Mouse (Mus musculus) embryonic fibroblast, embryonic 13.5 days (primary cell): Measurements from ENCODE around the gene Dhx8. TPM values are rescaled to one million over a fixed set of nuclear protein-coding genes. Genes with fewer than 3 reads are reported as not detected.

Experiments
- H3K27ac ChIP-seq: 2 replicates; pipeline ENCODE4 v1.5.1; 2012; ENCODE audit warnings: low read length, control low read depth, inconsistent platforms; ENCODE audit not compliant: insufficient read depth
- H3K4me1 ChIP-seq: 2 replicates; pipeline ENCODE4 v1.6.1; 2011; ENCODE audit warnings: low read length; ENCODE audit not compliant: control insufficient read depth, insufficient read depth
- H3K4me3 ChIP-seq: 2 replicates; pipeline ENCODE4 v1.5.1; 2011; ENCODE audit warnings: mild to moderate bottlenecking, control low read depth, low read length; ENCODE audit not compliant: insufficient read depth
- CTCF ChIP-seq: IDR thresholded peaks from 2 replicates; pipeline ENCODE4 v1.5.1; 2011; ENCODE audit warnings: mild to moderate bottlenecking, control low read depth, low read length, moderate library complexity, borderline replicate concordance; ENCODE audit not compliant: insufficient read depth
- POLR2A ChIP-seq: IDR thresholded peaks from 2 replicates; pipeline ENCODE4 v1.6.1; 2011; ENCODE audit warnings: low read depth, mild to moderate bottlenecking, control low read depth, low read length, moderate library complexity
- polyA plus RNA-seq: library from polyadenylated mRNA; stranded (reverse); fragments of >200 nt; gene quantifications from 2 replicates; pipeline ENCODE4 v1.2.4, GENCODE M21; 2011; ENCODE audit warnings: low read depth; ENCODE audit not compliant: missing spikeins, insufficient read length

The Dhx8 gene
- polyA plus RNA-seq, 1 experiment = 29.4 TPM

- TF ChIP-seq CTCF = no peak
- no peak for TF ChIP-seq POLR2A
- Histone ChIP-seq H3K4me1 (no peaks in the 10 kb centered on the region; the same call in 1 of the 2 replicates), H3K27ac (no peak overlapping the region), H3K4me3 (no peak overlapping the region)
Observed at GRCm38 (mm10) chr11:101809060-101809828, 76.5 kb downstream of the Dhx8 start.

- peaks cover 3% of the 10 kb centered on the region; the same call in 1 of the 2 replicates for H3K4me1 ChIP-seq
- no peak overlapping the region for H3K27ac ChIP-seq
- TF ChIP-seq POLR2A = no peak
- peak; percentile 89 for TF ChIP-seq CTCF
- H3K4me3 ChIP-seq = no peak overlapping the region
Observed at GRCm38 (mm10) chr11:101813259-101813658, 80.5 kb downstream of the Dhx8 start.

GRCm38 (mm10) chr11:101814375-101815102 is 81.8 kb downstream of the Dhx8 start:
- Histone ChIP-seq H3K4me3 (no peak overlapping the region), H3K27ac (no peak overlapping the region), H3K4me1 (peaks cover 3% of the 10 kb centered on the region; the same call in 1 of the 2 replicates)
- peak; percentile 70 for TF ChIP-seq CTCF
- TF ChIP-seq POLR2A = no peak

- Histone ChIP-seq H3K4me1 (peaks cover 3% of the 10 kb centered on the region; the same call in 1 of the 2 replicates), H3K27ac (no peak overlapping the region), H3K4me3 (no peak overlapping the region)
- TF ChIP-seq CTCF (no peak), POLR2A (no peak)
Observed at GRCm38 (mm10) chr11:101815103-101816085, 82.7 kb downstream of the Dhx8 start.

Other genes with a start within 250 kb of the Dhx8 start
- 9.2 and 11.2 TPM in 2 replicates for gene Brca1, start 181.0 kb upstream of the Dhx8 start, polyA plus RNA-seq
- gene Nbr1, start 180.8 kb upstream of the Dhx8 start, polyA plus RNA-seq = 126 and 209 TPM in 2 replicates
- 13.3 and 15.6 TPM in 2 replicates for gene Tmem106a, start 150.7 kb upstream of the Dhx8 start, polyA plus RNA-seq
- gene Gm11634, start 133.7 kb upstream of the Dhx8 start, polyA plus RNA-seq = not detected in 2 replicates
- gene Rdm1, start 105.7 kb upstream of the Dhx8 start, polyA plus RNA-seq = 10.8 and 18.1 TPM in 2 replicates
- 4.1 and 6.5 TPM in 2 replicates for gene Arl4d, start 67.4 kb upstream of the Dhx8 start, polyA plus RNA-seq
- gene Etv4, start 52.5 kb downstream of the Dhx8 start, polyA plus RNA-seq = 17.3 and 43.6 TPM in 2 replicates
- gene Meox1, start 161.5 kb downstream of the Dhx8 start, polyA plus RNA-seq = 6.9 and 16.1 TPM in 2 replicates
- gene Sost, start 234.1 kb downstream of the Dhx8 start, polyA plus RNA-seq = not detected in 2 replicates